22 mouse cellular contexts compared by ENCODE assay signal in genomic region chr2:65915994-65916393, GRCm38 (mm10).
"Had no signal": no experiment of that assay in that cellular context is flagged by ENCODE, and none has a peak within 500 bp of the region (broad histone marks: within the 10 kb centered on the region; RNA-seq: fewer than 3 reads in every experiment).

No protein-coding gene starts in this region.

- H3K36me3 ChIP-seq: limb, embryonic 10.5 days; limb, embryonic 13.5 days; lung, embryonic 15.5 days; midbrain, embryonic 10.5 days; midbrain, embryonic 13.5 days; neural tube, embryonic 13.5 days; stomach, embryonic 15.5 days had no signal

- DNase-seq: kidney, adult 18-20 months; kidney, adult 9 months; kidney, postnatal 25 days; layer of hippocampus, adult 9-11 months; lung, postnatal 10 days; lung, postnatal 36 days; retina, postnatal 1 day; right cerebral cortex, postnatal 25 days; spleen, adult 18-20 months; thymus, postnatal 25 days had no signal

- ATAC-seq: midbrain, embryonic 13.5 days; midbrain, embryonic 16.5 days had no signal

- H3K27ac ChIP-seq: kidney, postnatal 0 days; layer of hippocampus, adult 2 months; limb, embryonic 10.5 days; limb, embryonic 13.5 days; lung, embryonic 15.5 days; midbrain, embryonic 10.5 days; midbrain, embryonic 13.5 days; neural tube, embryonic 13.5 days; stomach, embryonic 15.5 days had no signal

- H3K4me1 ChIP-seq: lung, embryonic 15.5 days; megakaryocyte, embryonic 14.5 days; stomach, embryonic 15.5 days had no signal

- H3K9ac ChIP-seq: limb, embryonic 13.5 days; lung, embryonic 15.5 days; midbrain, embryonic 13.5 days; neural tube, embryonic 13.5 days; stomach, embryonic 15.5 days had no signal

- H3K4me3 ChIP-seq: layer of hippocampus, adult 2 months; limb, embryonic 10.5 days; limb, embryonic 13.5 days; lung, embryonic 15.5 days; megakaryocyte, embryonic 14.5 days; midbrain, embryonic 10.5 days; midbrain, embryonic 13.5 days; myocyte; neural tube, embryonic 13.5 days; stomach, embryonic 15.5 days had no signal

- H3K4me2 ChIP-seq: limb, embryonic 13.5 days; lung, embryonic 15.5 days; midbrain, embryonic 13.5 days; neural tube, embryonic 13.5 days; stomach, embryonic 15.5 days had no signal

- H3K9me3 ChIP-seq: limb, embryonic 10.5 days; limb, embryonic 13.5 days; lung, embryonic 15.5 days; midbrain, embryonic 10.5 days; midbrain, embryonic 13.5 days; neural tube, embryonic 13.5 days; stomach, embryonic 15.5 days had no signal

- H3K27me3 ChIP-seq: limb, embryonic 13.5 days; lung, embryonic 15.5 days; megakaryocyte, embryonic 14.5 days; midbrain, embryonic 13.5 days; neural tube, embryonic 13.5 days; stomach, embryonic 15.5 days had no signal
